Mouse (Mus musculus): ENCODE data around the gene Tlr6.

Gene Tlr6

DNA sequence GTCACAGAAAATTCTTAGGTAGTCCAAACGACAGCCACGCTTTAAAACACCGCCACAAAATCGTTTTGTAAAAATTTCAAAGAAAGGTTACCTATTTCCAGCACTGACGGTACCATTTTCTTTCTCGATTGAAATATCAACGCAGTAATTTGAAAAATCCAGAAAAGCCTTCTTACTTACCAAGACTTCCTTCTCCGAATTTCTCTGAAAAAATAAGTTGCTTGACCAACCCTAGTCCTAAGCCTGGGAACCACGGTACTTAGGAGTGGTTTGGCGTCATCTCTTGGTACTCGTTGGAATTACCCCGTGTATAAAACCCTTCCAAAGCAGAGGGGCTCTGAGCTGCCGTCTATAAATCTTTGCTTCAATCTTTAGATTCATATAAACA, at the start of gene Tlr6:
TSS of gene Tlr6 (minus strand) at position 255 of the 388 bp plus-strand sequence.
- peak; percentile 40 to 60 for DNase-seq (ENCODE audit: low spot score in 2 of 2)

DNA sequence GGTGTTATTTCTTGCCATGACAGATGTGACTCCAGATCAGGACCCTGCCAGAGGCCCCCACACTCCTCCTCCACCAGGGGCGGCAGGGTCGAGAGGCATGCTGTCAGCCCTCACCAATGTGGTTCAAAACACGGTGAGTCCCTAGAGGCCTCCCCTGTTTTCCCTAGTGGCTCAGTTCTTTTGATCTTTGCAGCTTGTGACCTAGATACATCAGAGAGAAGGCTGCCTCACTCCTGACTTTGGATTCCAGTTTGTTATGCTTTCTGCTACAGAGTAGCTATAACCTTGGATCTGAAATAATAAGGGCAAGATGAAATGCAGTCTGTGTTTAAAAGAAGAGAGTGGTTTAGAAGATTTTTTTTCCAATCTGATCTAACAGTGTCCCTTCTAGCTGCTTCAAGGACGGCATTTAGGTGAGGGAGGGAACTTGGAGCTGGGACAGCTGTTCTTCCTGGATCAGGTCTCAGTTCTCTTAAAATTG, 46.2 kb upstream of the Tlr6 start:
- no peak for DNase-seq (ENCODE audit: low spot score in 2 of 2)

DNA sequence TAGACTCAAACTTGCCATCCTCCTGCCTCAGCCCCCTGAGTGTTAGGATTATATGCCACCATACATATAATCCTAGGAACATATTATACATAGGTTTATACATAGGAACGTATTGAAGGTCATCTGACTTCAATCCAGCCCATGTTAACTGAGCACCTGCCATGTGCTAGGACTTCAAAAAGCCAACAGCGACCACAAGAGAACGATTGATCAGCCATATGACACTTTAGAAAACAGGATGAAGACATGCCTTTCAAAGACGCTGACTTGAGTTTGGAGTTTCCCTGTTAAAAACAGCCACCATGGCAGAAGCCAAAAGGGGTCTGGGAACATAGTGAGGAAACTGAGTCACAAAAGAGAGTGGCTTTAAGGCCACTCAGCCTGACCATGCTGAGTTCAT, 45.4 kb upstream of the Tlr6 start:
- DNase-seq (ENCODE audit: low spot score in 2 of 2) = no peak

DNA sequence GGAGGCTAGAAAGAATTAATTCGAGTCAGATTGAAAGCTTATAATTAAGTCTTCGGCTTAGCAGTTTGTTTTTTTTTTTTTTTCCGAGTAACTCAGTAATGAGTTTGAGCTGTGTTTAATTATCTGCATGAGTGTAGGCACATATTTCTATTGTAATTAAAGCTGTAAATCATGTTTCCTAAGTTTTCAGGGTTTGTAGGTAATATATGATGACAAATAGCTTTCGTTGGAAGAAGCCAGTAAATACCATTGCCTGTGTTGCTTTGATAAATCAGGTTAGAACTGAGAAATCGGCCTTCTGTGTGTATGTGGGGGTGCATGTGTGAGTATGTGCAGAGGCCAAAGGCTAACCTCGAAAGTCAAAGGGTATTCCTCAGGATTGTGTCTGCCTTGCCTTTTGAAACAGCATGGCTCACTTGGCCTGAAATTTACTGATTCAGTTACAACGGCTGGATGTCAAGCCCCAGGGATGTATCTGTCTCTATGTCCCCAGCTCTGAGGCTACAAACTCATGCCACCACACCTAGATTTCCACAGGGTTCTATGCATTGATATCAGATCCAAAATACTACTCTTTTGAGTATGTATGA, 44.1 kb upstream of the Tlr6 start:
- no peak for DNase-seq (ENCODE audit: low spot score in 2 of 2)

DNA sequence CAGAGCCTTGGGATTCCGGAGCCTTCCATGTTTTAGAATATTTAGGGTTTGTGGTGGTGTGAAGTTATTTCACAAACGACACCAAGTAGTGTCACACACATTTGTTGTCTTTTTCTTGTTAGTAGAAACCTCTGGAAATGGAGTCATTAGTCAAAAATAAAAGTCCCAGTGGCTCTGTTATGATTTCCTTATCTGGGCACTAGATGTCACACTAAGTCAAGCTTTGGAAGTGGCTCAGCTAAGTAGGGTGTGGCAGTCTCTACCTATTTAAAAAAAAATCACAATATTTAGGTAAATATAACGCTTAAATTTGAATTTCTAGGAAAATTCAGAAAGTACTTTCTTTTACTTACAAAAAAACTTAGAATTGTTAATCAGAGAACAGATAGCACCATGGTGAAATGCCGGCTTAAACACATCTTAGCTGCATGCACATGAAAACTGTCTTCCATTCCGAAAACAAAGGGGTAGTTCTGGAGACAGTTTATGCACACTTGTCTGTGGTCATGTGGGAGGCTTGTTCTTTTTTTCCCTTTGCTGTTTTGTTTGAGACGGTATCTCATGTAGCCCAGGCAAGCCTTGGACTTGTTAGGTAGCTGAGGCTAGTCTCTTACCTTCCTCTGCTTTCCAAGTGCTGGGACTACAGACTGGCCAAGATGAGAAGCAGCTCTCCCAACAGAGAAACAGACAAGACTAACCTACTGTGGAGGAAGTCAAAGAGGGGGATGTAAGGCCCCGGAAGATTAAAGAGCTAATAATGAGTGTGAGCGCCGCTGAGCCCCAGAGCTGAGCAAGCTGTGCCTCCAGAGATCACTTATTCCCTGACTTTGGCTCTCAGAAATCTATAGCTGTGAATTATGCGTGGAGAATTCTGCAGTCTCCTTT, 43.3 kb upstream of the Tlr6 start:
- DNase-seq (ENCODE audit: low spot score in 2 of 2) = no peak

DNA sequence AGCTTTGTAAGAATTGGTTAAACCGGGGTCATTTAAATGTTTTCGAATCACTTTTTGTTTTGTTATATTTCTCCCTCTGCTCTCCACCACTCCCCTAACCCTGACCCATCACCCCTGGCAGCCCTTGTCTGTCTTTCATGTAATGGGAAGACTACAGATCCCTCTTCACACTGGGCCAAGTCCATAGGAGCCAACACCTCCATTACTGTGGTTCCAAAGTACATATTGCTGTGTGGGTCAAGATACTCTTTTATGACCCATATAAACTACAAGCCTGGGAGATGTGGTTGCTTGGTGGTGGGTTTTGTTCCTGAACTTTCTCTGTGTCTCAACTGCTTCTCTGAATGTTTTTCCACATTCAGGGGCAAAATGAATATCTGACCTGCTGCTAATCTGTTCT, 35.5 kb upstream of the Tlr6 start:
- DNase-seq (ENCODE audit: low spot score in 2 of 2) = no peak

DNA sequence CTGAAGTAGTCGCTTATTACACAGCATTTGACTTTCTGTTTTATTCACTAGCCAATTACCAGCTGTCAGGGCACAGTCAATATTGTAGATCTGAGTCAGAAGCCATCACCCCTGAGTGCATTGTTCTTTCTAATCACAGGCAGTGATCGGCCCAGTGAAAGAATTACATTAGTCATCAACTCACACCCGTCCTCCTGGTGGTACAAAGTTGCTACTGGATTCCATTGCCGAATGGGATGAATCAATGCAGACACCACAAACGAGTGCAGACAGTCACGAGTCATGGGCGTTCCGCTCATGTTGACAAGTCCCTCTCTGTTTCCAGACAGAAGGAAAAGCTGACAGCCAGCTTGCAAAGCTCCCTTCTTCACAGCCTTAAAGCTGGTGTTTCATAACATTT, 32.6 kb upstream of the Tlr6 start:
- no peak for DNase-seq (ENCODE audit: low spot score in 2 of 2)

DNA sequence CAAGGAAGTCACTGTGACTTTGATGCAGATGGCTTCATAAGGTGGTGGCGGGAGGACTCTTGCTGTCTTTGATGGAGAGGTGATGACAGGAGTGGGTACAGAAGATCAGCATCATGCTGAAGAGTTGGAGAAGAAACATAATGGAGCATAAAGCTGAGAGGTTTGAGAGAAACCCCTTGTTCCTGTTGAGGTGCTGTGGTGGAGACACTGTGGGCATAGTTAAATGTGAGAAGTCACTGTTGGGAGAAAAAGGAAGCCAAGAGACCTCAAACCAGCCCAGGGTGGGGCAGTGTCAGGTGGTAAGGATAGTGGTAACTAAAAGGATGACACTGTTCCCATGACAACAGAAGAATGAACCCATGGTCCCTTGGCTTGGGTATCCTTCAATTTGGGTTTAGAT, 30.0 kb upstream of the Tlr6 start:
- no peak for DNase-seq (ENCODE audit: low spot score in 2 of 2)

DNA sequence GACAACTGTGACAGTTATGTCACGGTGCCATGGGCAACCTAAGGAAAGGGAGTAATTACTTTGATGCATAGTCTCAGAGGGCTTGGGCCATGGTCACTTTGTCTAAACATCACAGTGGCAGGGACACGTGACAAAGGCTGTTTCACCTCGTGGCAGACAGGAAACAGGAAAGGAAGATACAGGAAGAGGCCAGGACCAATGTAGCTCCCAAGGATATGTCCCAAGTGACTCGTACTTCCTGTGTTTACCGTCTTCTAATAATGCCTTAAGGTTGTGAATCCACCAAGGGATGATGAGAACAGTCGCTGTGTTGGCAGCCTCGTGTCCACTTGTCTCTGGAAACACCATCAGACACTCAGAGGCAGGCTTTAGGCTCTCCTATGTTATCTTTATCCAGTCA, 26.1 kb upstream of the Tlr6 start:
- no peak for DNase-seq (ENCODE audit: low spot score in 2 of 2)

DNA sequence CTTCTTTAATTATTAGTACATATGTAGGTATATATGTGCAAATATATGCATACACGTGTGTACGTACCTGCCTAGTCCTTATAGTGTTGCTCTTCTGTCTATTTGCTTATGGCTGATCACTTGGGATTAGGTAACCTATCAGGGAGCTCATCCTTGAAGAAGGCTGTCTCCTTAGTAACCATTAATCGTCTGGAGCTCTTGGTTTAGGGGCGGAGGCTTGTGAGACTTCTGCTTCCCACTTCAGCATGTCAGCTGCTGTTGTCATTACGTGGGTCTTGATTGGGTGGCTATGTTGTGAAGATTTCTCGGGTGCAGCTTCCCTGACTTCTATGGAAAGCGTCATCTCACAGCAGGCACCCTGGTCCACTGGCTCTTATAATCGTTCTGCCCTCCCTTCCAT, 17.2 kb upstream of the Tlr6 start:
- DNase-seq (ENCODE audit: low spot score in 2 of 2) = no peak

DNA sequence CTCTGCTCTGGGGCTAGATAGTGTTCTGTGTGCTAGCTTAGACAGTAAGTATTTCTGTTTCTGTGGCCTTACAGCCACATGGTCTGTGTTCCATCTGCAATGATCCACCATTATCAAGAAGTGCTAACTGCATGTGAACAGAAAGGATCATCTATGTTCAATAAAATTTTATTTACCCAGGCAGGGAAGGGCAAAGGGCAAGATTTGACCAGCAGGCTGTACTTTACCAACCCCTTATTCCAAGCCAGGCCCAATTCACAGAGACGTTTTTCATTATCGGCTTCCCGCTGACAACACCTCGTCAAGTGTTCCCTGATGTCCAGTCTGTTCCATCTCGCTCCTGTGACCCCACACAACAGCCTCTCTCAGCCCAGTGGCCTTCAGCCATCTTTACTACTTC, 15.2 kb upstream of the Tlr6 start:
- DNase-seq (ENCODE audit: low spot score in 2 of 2) = no peak

DNA sequence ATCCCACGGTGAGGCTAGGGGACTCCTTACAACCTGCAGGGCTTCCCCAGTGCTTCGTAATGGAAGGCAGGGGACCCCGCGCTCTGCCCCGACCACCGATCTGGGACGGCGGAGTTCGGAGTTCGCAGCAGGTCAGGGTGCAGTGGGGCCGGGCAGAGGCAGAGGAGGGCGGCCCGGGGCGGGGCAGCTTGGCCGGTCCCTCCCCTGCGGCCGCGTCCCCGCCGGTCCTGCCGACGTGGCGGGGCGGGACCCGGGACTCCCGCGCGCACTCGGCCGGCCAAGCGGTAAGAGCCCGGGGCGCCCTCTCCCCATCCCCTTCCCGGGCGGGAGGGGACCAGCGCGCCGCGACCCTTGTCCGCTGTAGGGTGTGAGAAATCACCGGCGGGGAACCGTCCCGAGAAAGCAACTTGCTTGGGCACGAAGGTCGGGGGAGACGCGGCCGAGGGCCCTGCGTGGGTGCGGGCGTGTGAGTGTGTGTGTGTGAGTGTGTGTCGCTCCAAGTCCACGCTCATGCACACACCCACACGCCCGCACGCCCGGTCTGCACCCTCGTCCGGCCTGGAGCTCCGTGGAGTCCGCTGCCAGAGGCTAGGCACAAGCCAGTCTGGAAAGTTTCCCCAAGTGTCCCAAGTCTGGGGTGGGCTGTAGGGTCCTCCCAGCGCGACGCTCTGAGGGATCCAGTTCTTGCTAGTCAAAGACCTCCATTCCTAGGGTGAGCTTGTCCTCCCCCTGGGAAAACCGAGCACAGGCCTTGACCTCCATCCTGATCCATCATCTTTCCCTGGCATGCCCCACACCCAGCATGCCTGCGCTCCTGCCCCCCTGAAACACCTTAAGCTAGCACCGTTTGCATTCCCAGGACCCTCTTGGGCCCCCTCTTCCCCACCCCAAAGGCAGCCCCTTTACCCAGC, 10.2 kb upstream of the Tlr6 start, which contains the start of gene Fam114a1:
TSS of gene Fam114a1 (plus strand) at position 211 of the 911 bp plus-strand sequence.
- DNase-seq (ENCODE audit: low spot score in 2 of 2) = peak; percentile 40

DNA sequence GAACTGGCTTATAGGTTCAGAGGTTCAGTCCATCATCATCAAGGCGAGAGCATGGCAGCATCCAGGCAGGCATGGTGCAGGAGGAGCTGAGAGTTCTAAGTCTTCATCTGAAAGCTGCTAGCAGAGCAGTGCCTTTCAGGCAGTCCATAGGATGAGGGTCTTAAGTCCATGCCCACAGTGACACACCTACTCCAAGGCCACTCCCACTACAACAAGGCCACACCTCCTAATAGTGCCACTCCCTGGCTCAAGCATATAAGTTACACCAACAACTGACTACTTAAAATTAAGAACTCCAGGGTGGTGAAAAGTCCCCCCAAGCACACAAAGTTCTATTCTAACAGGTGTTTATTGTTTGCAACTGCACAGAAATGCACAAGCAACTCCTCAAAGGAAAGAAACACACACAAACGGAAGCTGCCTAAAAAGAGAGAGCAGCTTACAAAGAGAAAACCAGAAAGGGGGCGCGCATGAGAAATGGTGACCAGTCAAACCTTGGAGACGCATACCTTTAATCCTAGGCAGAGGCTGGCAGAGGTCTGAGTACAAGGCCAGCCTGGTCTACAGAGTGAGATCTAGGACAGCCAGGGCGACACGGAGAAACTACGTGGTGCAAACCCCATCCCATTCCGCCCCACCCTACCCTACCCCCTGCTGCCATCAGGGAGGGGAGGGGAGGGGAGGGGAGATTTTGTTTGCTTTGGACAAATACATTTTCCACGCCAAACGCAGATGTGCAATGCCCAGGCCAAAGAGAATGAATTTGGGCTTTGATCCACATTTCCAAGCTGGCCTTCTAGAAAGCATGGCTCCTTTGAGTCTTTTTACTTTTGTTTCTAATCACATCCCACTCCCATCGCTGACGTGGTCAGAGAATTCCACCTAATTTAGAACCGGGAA, 9.3 kb upstream of the Tlr6 start:
- DNase-seq (ENCODE audit: low spot score in 2 of 2) = no peak

DNA sequence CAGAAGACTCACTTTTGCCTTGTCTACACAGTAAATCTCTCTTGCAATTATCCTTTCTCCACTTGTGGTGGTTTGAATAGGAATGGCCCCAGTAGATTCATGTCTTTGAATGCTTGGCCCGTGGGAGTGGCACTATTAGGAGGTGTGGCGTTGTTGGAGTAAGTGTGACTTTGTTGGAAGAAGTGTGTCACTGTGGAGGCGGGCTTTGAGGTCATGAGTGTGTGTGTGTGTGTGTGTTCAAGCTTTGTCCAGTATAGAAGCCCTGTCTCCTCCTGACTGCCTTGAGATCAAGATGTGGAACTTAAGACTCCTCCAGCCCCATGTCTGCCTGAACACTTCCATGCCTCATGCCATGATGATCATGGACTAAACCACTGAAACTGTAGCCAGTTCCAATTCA, 3.8 kb upstream of the Tlr6 start:
- DNase-seq (ENCODE audit: low spot score in 2 of 2) = no peak

DNA sequence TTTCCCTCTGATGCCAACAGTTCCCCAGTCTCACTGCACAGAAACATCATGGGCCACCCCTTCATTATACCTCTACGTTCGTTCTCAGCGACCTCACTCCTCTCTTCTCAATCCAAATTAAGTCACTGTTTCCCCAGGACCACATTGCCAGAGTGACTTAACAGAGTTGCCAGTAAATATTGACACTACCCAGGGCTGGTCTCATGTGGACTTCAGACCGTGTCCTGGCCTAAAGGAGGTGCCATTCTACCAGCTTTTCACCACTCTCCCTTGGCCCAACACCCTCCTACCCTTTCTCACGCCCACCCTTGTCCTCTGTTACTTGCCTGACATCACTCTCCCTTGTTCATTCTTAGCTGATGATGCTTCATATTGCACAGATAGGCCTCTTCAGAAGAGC, 3.4 kb upstream of the Tlr6 start:
- no peak for DNase-seq (ENCODE audit: low spot score in 2 of 2)

DNA sequence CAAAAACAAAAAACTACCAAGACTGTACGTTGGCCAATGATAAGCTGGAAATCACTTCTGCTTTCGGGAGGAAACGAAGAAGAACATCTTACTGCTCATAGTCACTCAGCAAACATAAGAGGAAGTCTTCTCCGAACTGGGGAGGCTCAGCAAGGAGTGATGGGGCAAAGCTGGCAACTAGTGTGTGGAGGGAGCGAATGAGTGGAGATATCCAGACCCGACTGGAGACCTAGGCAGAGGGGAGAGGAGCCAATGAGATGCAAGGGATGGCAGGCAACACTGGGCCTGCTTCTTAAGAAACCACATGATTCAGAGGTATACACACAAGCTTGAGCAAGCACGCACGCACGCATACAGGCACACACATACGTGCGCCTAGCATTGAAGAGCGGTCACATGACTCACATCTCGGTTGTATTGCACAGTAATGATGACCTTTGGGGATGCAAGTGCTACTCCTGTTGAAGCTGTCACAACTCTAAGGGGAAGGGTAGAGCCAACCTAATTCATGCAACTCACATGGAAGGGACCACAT, 1.0 kb upstream of the Tlr6 start:
- DNase-seq (ENCODE audit: low spot score in 2 of 2) = peak in 1 of 2 experiments; percentile 32

DNA sequence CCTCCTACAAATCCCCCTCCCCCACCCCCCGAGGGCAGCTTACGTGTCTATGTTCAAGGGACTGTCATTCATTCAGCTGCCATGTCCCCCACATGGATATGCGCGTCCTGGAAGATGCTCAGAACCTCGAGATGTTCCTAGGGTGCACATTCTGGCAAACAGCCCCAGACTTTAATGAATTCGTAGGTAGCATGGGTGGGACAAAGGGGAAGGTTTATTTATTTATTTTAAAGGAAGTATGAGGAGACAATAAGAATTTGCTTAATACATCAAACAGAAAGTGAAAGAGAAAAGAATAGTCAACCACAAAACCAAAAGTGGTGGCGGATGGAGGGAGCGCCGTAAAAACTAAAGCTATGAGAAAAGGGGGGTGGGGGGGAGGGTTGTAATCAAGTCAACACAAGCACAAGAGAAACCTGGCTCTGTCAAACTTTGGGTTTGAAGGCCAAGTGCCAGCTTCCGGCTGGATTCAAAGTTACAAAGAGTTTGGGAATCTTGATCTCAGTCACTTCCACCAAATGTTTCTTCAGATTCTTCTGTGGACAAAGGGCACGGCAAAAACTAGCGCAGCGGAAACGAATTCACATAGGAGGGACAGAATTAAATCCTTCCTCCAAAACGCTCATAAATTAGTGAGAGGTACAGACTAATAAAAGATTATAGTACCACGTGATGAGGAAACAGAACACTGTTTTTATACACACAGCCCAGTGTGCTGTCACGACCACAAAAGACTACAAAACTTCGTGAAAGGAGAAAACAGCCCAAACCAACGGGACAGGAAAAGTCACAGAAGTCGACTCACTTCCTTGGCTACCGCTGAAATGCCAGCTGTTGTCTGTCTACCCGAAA, 680 bp downstream of the Tlr6 start:
- DNase-seq (ENCODE audit: low spot score in 2 of 2) = no peak

DNA sequence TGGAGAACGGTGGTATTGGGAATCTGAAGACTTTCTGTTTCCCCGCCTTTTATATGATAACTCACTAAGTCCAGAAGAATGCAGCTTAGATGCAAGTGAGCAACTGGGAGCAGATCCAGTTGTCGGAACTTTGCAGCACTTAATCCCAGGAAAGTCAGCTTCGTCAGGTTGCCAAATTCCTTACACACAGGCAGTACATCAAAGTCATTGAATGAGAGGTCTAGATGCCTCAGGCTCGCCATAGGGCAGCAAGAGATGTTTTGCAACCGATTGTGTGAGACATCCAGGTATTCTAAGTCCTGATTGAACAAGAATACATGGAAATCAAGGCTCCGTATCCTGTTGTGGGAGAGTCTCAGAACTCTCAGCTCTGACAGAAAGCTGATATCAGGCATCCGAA, 5.0 kb downstream of the Tlr6 start:
- DNase-seq (ENCODE audit: low spot score in 2 of 2) = no peak

DNA sequence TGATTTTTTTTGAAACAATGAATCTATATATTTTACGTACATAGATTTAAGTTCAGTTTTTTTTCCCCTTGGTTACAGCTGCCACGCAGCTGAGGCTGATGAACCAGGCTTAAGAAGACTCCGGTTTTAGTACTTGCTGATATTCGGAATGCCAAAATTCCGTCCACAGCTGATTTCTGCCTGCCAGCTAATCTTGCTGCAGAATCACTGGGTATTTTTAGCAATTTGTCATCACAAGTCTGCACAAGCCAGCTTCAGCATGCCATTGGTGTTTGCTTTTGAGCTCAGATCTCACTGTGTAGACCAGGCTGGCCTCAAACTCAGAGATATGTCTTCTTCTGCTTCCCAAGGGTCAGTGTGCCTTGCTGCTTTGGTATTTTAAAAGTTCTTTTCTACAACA, 8.4 kb downstream of the Tlr6 start:
- no peak for DNase-seq (ENCODE audit: low spot score in 2 of 2)

DNA sequence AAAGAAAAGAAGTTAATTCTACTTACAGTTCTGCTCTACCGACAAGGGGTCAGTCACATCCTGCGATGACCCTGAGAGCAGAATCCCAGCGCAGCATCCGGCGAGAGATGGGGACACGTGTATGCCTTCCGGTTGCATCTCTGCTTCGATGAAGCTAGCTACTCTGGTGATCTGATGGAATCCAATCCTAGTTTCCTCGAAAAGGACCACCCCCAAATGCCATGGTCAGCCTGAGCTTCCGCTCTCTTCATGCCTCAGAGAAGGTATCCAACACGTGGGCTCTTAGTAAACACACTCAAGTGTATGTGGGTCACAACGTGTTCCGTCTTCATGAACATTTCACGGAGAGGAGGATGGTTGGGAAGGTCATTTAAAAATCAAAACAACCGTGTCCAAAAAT, 27.1 kb downstream of the Tlr6 start:
- DNase-seq (ENCODE audit: low spot score in 2 of 2) = no peak

Data from spleen, postnatal 14 days (tissue).